Mouse (Mus musculus): ENCODE data around the gene Mapk11.

Gene Mapk11

DNA sequence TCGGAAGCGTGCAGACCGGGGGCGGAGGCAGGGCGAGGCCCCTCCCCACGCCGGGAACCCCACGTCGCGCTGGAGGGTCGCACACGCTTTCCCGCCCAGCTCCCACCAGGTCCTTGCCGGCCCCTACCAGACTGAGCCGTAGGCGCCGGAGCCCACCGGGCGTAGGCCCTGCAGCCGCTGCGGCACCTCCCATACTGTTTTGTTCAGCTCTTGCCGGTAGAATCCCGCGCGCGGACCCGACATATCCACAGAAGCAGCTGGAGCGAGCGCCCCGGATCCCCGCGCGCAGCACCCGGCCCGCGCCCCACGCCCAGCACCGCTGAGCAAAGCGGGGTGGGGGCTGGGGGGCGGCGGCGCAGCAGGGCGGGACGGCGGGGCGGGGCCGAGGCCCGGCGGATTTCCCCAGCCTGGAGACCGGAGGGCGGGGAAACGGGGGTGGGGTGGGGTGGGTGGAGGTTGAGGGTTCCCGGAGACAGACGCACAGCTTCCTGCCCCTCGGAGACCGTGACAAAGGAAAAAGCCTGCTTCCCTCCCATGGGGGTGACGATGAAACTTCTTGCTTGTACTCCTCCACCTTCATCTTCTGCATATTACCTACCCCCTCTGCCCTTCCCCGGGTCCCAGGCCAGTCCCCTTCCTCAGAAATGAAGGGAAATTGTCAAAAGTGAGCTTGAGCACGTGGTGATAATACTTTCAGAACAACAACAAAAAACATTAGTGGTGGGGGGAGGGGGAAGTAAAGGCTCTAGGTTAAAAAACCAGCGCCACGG lies at the start of gene Mapk11:
Gene Mapk11 (minus strand): TSS at position 358 of the 770 bp plus-strand sequence.
- DNase-seq (ENCODE audit: low read depth, low spot score): no peak

DNA sequence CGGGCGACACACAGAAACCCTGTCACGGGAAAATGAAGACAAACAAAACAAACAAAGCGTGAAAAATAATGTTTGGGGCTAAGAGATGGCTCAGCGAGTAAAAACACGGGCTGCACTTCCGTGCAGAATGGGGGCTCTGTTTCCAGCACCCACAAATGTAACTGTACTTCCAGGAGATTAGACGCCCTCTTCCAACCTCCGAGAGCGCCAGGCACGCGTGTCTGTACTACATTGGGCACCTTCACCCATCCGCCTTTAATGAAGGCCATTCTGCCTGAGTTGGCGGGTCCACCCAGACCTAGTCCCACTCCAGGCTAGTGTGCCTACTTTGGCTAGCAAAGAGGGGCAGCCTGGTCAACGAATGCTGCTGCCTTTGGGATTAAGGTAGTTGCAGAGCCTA lies 47.6 kb upstream of the Mapk11 start:
- DNase-seq (ENCODE audit: low read depth, low spot score): no peak

DNA sequence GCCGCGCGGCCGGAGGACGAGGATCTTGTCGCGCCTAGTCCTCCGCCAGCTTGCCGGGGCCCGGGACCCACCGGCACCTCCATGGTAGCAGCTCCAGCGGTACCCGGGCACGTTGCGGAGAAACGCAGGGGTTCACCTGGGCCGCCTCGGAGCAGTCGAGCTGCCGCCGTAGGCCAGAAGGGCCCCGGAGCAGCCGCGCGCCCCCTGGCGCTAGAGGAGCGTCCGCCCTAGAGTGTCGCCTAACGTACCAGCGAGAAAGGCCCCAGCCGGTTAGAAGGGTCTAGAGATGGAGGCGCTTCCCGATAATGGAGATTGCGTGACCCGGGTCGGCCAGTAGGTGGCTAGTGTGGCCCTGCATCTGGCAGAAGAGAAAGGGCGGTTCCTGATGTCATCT lies 46.9 kb upstream of the Mapk11 start, which contains the start of gene Dennd6b:
Gene Dennd6b (minus strand): TSS at position 184 of the 394 bp plus-strand sequence.
- peak; percentile 93 for DNase-seq (ENCODE audit: low read depth, low spot score)

DNA sequence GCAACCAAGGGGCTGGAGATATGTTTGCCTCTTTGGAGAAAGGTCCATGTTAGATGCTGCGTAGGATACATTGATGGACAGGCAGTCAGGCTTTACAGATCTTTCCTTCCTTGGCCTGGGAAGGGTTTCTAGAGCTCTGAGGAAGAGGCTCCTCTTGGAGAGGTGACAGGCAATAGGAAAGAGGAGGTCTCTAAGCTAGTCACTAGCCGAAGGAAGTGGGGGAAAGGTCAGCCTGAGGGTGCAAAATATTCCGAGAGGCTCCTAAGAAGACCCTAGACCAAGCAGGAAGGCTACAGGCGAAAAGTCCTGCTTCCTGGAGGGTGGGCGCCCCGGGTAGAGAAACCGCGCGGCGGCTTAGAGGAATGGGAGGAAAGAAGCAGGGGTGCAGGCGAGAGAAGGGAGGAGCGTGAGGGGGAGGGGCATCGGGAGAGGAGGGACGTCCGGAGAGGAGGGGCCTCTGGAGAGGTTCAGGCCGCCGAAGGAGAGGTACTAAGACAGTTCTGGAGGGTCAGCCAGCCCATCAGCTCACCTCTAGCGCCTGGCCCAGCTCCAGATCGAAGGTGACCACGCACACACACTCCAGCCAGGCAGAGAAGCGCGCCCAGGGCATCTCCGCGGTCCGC lies 46.4 kb upstream of the Mapk11 start:
- no peak for DNase-seq (ENCODE audit: low read depth, low spot score)

DNA sequence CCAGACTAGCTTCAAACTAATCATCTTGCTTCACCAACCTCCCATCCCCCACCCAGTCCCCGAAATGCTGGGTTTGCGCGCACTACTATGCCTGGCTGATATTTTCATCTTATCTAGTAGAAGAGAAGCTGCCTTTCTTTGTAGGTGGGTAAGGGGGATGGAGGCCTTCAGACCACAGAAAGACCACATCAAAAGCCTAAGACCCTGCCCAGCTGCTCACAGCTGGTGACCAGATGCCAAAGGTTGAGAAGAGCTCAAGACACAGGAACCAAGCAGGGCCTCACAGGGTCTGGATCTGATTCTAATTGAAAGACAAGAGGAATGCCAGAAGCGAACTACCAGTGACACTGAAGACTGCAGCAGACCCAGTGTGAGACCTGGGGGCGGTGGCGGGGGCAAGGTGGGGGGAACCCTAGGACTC lies 45.8 kb upstream of the Mapk11 start:
- DNase-seq (ENCODE audit: low read depth, low spot score): no peak

DNA sequence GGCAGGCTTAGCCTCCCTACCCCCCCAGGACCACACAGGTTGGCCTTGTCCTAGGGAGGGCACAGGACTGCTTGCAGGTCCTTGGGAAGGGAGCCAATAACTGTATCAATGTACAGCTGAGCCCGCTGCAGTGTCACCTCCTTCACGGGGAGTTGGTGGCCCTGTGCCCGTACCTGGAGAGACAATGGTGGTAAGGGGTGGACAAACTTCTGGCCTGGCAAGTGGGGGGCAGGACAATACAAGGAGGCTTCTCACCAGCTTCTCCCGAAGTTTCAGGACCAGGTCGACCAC lies 35.5 kb upstream of the Mapk11 start:
- no peak for DNase-seq (ENCODE audit: low read depth, low spot score)

DNA sequence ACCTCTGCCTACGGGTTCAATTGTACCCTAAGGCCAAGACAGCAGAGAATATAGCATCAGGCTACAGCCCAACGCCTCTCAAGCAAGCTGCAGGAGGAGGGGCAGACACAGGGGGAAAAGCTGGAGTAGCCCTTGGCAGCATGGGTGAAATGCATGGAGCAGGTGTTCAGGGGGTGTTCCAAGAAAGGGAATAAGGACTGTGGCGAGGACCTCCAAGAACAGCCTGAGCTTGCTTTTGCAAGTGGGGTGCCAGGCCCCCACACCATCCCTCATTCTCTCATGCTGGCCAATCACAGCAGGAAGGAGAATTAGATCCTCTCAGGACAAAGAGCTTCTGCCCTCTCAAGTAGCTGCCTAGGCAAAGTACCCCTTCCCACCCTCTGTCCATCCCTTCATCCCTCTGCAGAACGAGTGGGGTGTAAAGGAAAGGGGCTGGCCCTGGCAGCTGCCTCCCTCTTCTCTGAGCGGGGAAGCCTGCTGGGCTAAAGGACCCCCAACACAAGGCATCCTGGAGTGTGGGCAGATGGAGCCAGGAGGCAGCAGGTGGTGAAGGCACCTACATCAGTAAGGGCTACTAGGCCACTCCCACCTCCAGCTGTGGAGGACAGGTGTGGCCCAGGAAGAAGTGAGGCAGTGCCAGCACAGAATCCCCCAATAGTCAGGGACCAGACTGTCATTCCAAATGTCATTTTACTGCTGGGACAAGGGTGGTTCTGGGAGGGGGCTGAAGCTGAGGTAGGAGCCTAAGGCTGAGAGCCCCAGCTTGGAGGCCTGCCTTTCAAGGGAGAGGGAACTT lies 34.9 kb upstream of the Mapk11 start:
- no peak for DNase-seq (ENCODE audit: low read depth, low spot score)

DNA sequence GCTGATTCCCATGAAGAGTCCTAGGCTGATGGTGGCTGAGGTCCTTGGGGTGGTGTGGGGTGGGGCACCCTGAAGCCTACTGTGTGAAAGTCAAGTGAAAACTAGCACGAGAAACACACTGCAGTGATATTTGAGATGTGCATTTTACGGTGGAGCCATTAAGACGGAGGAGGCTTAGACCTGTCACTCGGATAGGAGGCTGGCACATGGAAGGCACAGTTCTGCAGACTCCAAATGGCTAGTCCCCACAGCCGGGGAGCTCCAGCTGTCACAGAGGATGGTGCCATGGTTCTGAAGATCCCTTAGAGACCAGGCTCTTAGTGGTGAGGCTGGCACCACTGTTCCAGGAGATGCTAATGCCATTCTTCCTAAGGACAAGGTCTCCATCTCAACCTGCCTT lies 33.4 kb upstream of the Mapk11 start:
- no peak for DNase-seq (ENCODE audit: low read depth, low spot score)

DNA sequence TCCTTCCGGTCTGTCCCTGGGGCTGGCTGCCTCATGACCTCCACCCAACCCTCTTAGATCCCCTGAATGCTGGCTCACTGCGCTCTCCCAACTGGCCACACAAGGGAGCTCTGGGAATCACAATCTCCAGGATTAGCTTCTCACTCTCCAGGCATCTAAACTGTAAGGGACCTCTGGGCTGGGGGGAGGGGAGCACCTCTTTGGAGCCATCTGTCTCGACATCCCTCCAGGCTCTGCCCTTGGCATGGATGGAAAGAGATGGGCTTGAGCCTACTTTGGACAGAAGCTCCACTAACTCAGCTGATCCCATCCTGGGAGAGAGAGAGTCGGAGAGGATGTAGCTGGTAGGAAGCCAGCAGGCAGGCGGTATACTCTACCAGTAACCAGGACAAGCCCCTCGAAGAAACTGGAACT lies 32.9 kb upstream of the Mapk11 start:
- DNase-seq (ENCODE audit: low read depth, low spot score): peak; percentile 83

DNA sequence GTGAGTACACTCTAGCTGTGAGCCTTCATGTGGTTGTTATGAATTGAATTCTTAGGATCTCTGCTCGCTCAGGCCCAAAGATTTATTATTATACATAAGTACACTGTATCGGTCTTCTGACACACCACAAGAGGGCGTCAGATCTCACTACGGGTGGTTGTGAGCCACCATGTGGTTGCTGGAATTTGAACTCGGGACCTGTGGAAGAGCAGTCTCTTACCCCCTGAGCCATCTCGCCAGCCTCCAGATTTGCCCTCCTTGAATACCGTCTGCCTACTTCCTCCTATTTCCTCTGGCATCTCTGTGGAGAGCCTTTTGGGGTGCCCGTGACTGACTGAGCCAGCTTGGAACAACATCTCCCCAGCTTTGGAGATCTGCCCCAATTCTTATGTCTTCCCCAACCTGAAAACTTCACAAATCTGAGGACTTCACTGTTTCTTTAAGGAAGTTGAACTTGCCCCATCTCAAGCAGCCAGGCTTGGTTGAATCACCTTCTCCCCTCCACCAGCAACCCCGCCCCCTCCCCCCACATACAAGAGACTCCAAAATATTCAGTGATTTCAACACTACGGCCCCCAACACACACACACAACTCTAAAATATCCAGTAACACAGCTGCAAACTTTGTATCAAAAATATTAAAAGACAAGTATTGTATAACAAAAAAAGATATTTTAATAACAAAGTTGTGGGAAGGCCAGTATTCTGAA lies 32.3 kb upstream of the Mapk11 start:
- no peak for DNase-seq (ENCODE audit: low read depth, low spot score)

DNA sequence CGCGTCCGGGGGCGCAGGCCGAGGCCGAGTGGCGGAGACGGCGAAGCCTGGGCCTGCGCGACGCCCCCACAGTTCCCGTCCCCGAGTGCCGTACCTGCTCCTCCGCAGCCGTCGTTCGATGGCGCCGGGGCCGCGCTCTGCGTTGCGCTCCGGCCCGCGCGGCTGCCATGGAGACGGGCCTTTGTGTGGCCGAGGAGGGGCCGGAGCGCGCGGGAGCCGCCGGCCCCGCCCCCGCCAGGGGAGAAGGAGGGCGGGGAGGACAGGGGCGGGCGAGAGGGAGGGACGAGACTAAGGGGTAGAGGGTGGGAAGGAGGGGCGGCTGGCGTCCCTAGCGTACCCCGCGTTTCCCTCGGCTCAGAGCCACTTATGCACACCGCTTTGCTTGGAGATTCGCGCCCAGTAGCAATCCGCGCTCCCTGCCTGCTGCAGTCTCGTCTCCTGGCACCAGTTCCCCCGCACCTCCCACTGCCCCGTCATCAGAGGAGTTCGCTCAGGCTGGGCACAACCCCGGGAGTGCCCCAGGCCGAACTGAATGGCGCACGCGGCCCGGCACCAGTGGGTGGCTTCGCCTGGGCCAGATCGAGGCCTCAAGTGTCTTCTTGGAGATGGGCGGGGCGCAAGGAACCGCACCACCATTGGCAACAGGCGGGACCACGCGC lies 31.3 kb upstream of the Mapk11 start, which contains the start of gene Plxnb2:
Gene Plxnb2 (minus strand): TSS at position 218 of the 659 bp plus-strand sequence.
- no peak for DNase-seq (ENCODE audit: low read depth, low spot score)

DNA sequence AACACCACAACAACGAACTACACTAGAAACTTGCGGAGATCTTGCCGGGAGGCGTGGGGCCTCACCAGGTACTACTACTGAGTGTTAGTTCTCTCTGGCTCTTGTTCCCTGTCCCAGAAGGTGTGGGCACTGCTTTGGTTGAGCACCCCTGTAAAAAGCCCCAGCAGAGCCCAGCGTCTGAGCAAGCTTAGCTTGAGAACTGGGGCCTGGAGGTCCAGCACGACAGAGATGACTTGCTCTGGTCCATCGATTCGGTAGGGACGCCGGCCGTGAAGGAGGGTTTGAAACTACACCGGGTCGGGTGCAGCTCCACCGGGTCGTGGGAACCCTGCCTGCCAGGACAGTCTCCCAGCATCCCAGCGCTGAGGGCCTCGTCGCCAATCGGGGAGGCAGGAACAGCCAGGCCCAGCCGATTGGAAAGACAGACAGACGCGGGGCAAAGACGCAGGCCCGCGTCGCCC lies 30.7 kb upstream of the Mapk11 start:
- no peak for DNase-seq (ENCODE audit: low read depth, low spot score)

DNA sequence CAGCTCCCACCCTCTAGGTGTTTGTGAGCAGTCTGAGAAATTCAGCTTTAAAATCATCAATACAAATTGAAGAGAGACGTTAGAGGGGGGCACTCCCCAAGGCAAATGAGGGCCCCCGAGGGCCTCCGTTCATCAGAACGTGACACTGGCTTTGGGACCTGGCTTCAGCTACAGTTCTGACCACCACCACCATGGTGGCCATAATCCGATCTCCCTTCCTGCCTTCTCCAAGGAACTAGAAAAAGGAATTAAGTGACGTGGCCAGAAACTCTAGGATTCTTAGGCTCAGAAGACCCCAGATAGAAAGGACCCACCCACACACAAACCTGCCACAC lies 30.2 kb upstream of the Mapk11 start:
- DNase-seq (ENCODE audit: low read depth, low spot score): no peak

DNA sequence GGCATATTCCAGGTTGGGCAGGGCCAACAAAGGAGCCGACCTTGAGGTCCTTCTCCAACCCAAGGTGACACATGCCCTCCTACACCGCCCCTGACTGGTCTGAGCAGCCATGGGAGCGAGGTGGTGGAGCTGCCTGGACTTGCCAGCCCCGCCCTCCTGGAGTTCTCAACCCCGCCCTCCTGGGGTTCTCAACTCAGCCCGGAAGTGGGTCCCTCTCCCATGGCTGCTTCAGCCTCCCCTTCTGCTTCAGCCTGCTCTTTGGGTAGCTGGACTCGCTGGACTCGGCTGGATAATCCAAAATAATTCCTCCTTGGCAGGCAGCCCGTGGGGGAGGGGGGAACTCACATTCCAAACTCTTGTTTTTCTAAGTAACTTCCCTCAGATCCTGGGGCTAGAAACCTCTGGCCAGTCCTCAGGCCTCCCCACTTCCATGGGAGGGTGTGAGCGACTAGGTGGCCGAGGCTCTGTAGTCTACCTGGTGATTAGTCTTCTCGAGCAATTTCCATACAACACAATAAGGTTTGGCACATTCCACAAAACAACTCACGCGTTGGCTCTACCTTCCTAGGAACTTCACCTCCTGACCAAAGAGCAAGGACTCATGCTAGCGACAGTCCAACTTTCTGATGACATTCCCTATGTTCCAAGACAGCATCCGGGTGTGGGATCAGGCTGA lies 29.7 kb upstream of the Mapk11 start:
- no peak for DNase-seq (ENCODE audit: low read depth, low spot score)

DNA sequence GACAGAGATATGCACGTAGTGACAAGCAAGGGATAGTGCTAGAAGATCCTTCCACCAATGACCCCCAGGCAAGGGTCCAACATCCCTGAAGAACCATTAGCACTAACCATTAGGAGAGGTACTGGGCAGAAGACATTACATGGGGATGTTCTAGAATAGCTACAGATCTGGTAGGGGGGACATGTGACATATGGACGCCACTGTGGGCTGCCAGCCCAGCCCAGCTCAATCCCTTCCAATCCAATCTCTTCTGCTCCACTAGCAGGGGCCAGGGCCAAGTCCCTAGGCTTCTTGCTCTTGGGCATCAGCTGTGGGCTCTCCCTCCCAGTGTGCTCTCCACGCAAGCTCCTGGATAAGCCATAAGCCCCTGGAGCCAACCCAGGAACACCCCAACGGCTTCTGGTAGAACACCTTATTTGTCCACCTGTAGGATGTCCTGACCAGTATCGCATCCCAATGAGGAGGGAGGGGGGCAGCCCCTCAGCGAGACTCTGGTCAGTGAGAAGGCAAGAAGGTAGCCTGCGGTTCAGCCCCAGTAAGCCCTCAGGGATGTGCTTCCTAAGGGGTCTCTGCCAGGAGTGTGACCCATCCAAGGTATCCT lies 28.9 kb upstream of the Mapk11 start:
- DNase-seq (ENCODE audit: low read depth, low spot score): no peak

DNA sequence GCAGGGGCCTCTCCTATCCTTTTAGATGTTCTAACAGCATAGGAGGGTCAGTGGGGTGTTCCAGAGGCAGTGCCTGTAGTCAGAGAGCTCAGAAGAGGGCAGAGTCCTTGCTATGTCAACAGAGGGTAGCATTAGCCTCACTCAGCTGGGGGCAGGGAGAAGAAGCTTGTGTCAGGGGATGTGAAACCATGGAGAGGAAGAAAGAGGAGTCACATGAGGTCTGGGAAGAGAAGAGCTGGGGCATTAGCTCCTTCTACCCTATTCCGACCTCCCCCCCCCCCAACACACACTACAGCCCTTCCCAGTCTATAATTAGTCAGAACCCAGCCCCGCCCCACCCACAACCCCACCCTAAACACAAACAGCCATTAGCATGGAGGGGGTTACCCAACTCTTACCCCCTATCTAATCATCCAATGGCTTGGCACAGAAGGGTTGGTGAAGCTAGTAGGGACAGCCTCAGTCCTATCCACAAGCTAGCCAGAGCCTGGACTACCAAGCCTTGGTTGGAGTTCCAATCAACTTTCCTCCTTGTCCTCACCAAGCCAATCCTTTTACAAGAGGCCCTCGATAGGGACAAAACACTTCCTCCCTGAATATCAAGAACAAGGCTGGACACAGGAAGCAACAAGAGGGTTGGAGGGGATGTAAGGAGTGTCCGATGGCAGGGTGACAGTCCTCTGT lies 28.3 kb upstream of the Mapk11 start:
- DNase-seq (ENCODE audit: low read depth, low spot score): no peak

DNA sequence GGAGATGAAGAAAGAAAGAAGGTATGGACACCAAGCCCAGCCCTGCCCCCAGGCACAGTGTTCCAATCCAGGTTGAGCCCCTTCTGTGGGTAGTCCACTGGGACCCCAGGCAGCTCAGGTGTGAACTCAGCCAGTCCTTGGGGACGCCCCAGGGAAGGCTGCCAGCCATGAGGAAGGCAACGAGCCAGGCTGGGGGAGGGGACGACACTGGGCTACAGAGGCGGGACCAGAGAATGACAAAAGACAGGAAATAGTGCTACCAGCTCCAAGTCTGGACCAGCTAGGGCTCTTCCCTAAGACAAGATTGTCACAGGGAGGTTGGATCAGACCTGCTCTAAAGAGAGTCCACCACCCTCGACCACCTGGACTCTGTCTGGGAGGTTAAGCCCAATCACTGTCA lies 27.7 kb upstream of the Mapk11 start:
- DNase-seq (ENCODE audit: low read depth, low spot score): no peak

DNA sequence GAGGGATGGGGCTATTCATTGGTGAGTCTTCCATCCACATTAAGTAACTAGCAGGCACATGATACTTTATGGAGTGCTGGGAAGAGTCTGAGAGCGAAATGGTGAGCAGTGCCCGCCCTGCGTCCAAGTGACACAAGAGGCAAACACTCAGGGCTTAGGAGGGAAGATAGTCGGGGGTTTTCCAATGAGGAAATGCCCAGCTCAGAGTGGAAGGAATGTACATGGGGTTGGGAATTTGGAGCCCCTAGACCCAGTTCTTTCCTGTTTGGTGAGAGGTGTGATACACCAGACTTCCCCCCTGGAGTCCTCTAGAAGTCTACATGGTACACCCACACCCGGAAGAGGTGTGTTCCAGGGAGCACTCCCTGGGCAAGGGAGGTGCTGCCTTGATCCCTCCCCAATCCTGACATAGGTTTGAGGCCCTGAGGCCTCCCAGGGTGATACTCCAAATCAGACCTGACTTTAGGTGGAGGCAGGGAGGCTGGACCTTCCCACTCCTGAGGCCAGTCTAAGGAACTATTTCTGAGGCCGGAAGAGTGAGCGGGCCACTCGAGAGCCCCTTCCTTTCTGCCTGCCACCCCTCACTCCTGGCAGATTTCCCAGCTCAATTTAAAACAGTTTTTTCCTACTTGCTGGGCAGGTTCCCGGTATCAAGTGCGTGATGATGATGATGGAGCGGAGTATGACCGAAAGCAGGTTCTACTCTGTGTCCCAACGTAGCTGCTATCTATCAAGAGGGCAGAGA lies 26.2 kb upstream of the Mapk11 start:
- DNase-seq (ENCODE audit: low read depth, low spot score): no peak

DNA sequence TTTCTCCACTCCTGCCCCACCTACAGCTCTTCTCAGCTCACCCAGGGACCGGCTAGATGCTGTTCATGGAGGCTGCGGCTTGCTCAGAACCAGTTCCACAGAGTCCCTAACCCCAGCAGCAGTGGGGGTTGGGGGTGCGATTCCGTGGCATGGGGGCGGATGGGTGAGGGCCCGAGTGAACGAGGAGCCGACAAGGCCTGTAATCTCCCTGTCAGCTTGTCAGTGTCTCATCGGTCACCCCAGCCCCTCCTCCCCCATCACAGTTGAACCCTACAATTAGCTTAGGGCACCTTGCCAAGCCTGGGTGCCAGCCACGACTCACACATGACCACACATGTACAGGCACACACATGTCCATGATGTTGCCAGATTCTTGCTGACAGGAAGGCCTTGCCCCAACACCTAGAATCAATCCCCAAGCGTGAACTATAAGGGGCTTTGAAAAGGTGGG lies 25.5 kb upstream of the Mapk11 start:
- no peak for DNase-seq (ENCODE audit: low read depth, low spot score)
